Mouse (Mus musculus) inflammation-experienced regulatory T-cells, adult 16 weeks (primary cell): ENCODE measurements around the gene Gm14085. TPM values are rescaled to one million over a fixed set of nuclear protein-coding genes. Genes with fewer than 3 reads are reported as not detected.

ENCODE experiments used
- polyA plus RNA-seq: library from polyadenylated mRNA; unstranded; fragments of 100-300 nt; shearing (Covaris generic); gene quantifications from one replicate; pipeline ENCODE4 v1.2.1, GENCODE M21; 2017

The Gm14085 gene
- 98.5 TPM for polyA plus RNA-seq

GRCm38 (mm10) chr2:122484641-122485040, at the start of gene Gm14085:
Gene Gm14085, plus strand, starts transcription at chr2:122484941.

Other genes starting within 250 kb of the Gm14085 start
- not detected for gene Duox2, start 186.5 kb upstream of the Gm14085 start, polyA plus RNA-seq
- not detected for gene Duoxa2, start 186.0 kb upstream of the Gm14085 start, polyA plus RNA-seq
- gene Duoxa1, start 171.2 kb upstream of the Gm14085 start, polyA plus RNA-seq, result not detected
- gene Duox1, start 169.3 kb upstream of the Gm14085 start, polyA plus RNA-seq, result not detected
- gene Shf, start 115.8 kb upstream of the Gm14085 start, polyA plus RNA-seq, result 0.94 TPM
- 274 TPM for gene Slc28a2, start 58.5 kb upstream of the Gm14085 start, polyA plus RNA-seq
- 1.3 TPM for gene Gatm, start 126.4 kb downstream of the Gm14085 start, polyA plus RNA-seq
- gene AA467197, start 152.0 kb downstream of the Gm14085 start, polyA plus RNA-seq, result not detected
- gene Slc30a4, start 217.7 kb downstream of the Gm14085 start, polyA plus RNA-seq, result 0.13 TPM